Mouse (Mus musculus) forebrain, embryonic 11.5 days (tissue): ENCODE results near the gene Itga1. TPM values are rescaled to one million over a fixed set of nuclear protein-coding genes. Genes with fewer than 3 reads are reported as not detected.

Experiments used
- ATAC-seq: fragments of 200-750 bp; cut with Nextera tagmentation; replicated peaks from 2 replicates; pipeline ENCODE4 v1.8.0; 2017; ENCODE audit warnings: moderate TSS enrichment; ENCODE audit not compliant: low FRiP score
- DNase-seq: peaks from one replicate; pipeline ENCODE4 v3.0.0-alpha.2; 2017; ENCODE audit warnings: low spot score
- H3K27ac ChIP-seq: fragments of 300-500 bp; sonication (generic); 2 replicates; pipeline ENCODE4 v1.5.1; 2014; ENCODE audit warnings: low read depth, low read length
- H3K27me3 ChIP-seq: fragments of 300-500 bp; sonication (generic); 2 replicates; pipeline ENCODE4 v1.6.1; 2014; ENCODE audit warnings: mild to moderate bottlenecking, low read length, mixed read lengths; ENCODE audit not compliant: control insufficient read depth, insufficient read depth
- H3K36me3 ChIP-seq: fragments of 300-500 bp; sonication (generic); 2 replicates; pipeline ENCODE4 v1.6.1; 2014; ENCODE audit warnings: mild to moderate bottlenecking, low read length, moderate library complexity, mixed read lengths; ENCODE audit not compliant: control insufficient read depth, insufficient read depth
- H3K4me1 ChIP-seq: fragments of 300-500 bp; sonication (generic); replicated peaks from 2 replicates; pipeline ENCODE4 v1.6.1; 2014; ENCODE audit warnings: low read length, mixed read lengths; ENCODE audit not compliant: control insufficient read depth, insufficient read depth
- H3K4me2 ChIP-seq: fragments of 300-500 bp; sonication (generic); 2 replicates; pipeline ENCODE4 v1.6.1; 2014; ENCODE audit warnings: low read depth, mild to moderate bottlenecking, low read length, moderate library complexity, mixed read lengths; ENCODE audit not compliant: severe bottlenecking
- H3K4me3 ChIP-seq: fragments of 300-500 bp; sonication (generic); 2 replicates; pipeline ENCODE4 v1.5.1; 2014; ENCODE audit warnings: low read depth, low read length
- H3K9ac ChIP-seq: fragments of 300-500 bp; sonication (generic); 2 replicates; pipeline ENCODE4 v1.6.1; 2014; ENCODE audit warnings: low read length
- H3K9me3 ChIP-seq: fragments of 300-500 bp; sonication (generic); 2 replicates; pipeline ENCODE4 v1.6.1; 2016; ENCODE audit warnings: low read length, mixed read lengths; ENCODE audit not compliant: control insufficient read depth
- WGBS: fragments of 180-500 bp; shearing (Covaris S2); extraction: QIAGEN DNeasy Blood & Tissue Kit; methylation state at CpG from one replicate; pipeline ENCODE4 v1.1.7; 2014; 5-methylcytosine and 5-hydroxymethylcytosine counted together
- polyA plus RNA-seq: library from polyadenylated mRNA; unstranded; fragments of >200 nt; fragmentation: Nextera tagmentation; extraction: Ambion mirVana; gene quantifications from 2 replicates; pipeline ENCODE4 v1.2.1, GENCODE M21; 2014

Itga1 gene
- polyA plus RNA-seq, 1 experiment from 2014 or later: 5.3 TPM

GRCm38 (mm10) chr13:115052568-115052967, 49.2 kb downstream of the Itga1 start:
- H3K4me3 ChIP-seq: no peak overlapping the region
- 78% methylated on average over 7 of the region's 7 CpGs for WGBS
- H3K4me1 ChIP-seq: no peaks in the 10 kb centered on the region
- ATAC-seq: no peak
- DNase-seq: no peak
- no peak overlapping the region for H3K9ac ChIP-seq
- no peak overlapping the region for H3K27ac ChIP-seq
- no peaks in the 10 kb centered on the region for H3K36me3 ChIP-seq
- H3K4me2 ChIP-seq: no peak overlapping the region
- no peaks in the 10 kb centered on the region for H3K27me3 ChIP-seq
- no peaks in the 10 kb centered on the region for H3K9me3 ChIP-seq

DNA sequence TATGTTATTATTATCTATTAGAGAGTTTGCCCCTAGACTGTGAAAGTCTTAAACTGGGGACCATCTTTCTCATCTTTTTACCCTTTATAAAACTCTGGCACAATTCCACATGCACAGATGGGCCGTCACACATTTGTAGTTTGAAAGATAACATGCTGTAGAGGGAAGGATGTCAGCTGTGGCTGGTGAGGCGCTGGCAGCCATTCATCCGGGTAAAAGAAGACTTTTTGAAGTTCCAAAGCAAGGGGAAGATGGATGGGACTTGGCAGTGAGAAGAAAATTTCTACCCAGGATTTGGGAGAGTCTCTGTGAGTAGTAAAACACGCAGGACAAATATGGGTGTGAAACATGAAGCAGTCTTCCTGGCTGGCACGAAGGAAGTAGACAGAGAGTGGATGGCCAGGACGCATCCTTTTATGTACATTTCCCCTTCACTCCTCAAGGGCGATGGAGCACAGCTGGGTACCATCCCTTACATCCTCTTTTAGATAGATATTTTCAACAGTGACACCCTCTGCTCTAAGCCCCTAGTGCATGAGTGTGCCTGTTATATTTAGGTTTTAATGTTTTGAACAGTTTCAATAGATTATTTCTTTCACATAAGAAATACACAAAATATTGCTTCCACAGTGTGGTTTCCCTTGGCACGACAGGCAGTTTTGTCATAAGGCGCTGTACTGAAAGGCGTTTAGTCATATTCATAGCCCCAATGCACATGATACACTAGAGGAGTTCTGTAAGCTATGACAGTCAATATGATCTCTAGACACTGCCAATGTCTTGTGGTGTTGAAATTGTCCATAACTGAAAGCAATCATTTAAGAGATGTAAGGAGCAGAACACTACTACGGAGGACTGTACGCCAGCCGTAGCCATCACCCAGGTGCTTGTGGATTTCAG, 50.9 kb downstream of the Itga1 start:
- WGBS: 87% methylated on average over 13 of the region's 13 CpGs
- no peak for ATAC-seq

GRCm38 (mm10) chr13:115042652-115043051, 59.1 kb downstream of the Itga1 start:
- H3K9me3 ChIP-seq: no peaks in the 10 kb centered on the region
- no peak overlapping the region for H3K4me2 ChIP-seq
- 83% methylated on average over 2 of the region's 2 CpGs for WGBS
- H3K27ac ChIP-seq: no peak overlapping the region
- H3K4me1 ChIP-seq: no peaks in the 10 kb centered on the region
- H3K4me3 ChIP-seq: no peak overlapping the region
- ATAC-seq (no peak), DNase-seq (no peak)
- H3K27me3 ChIP-seq: no peaks in the 10 kb centered on the region
- no peak overlapping the region for H3K9ac ChIP-seq
- no peaks in the 10 kb centered on the region for H3K36me3 ChIP-seq

More for the DNA sequence above, 50.9 kb downstream of the Itga1 start:
- no peak overlapping the region for H3K9ac ChIP-seq
- H3K27me3 ChIP-seq: no peaks in the 10 kb centered on the region
- no peak overlapping the region for H3K4me3 ChIP-seq
- no peak for DNase-seq
- no peaks in the 10 kb centered on the region for H3K9me3 ChIP-seq
- H3K36me3 ChIP-seq: no peaks in the 10 kb centered on the region
- no peak overlapping the region for H3K27ac ChIP-seq
- H3K4me1 ChIP-seq: no peaks in the 10 kb centered on the region
- H3K4me2 ChIP-seq: no peak overlapping the region

DNA sequence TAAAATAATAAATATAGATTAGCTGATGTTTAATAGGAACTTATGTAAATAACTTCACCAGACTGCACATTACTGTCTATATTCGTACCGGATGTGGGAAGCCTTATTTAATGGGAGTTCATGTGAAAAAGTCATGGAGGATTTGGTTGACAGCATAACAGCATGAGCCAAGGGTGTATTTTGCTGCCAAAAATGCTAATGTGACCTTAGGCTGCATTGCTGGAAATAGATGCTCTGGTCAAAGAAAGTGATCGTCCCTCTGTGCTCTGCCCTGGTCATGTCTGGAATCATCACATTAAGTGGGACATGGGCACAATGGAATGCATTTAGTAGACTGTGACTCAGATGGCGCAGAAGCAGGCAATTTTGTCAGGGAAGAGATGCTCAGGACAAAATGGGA, 64.5 kb downstream of the Itga1 start:
- no peak for DNase-seq
- no peaks in the 10 kb centered on the region for H3K9me3 ChIP-seq
- H3K27me3 ChIP-seq: no peaks in the 10 kb centered on the region
- H3K27ac ChIP-seq: no peak overlapping the region
- H3K4me1 ChIP-seq: no peaks in the 10 kb centered on the region
- no peak overlapping the region for H3K4me3 ChIP-seq
- no peak for ATAC-seq
- no peaks in the 10 kb centered on the region for H3K36me3 ChIP-seq
- no peak overlapping the region for H3K9ac ChIP-seq
- no peak overlapping the region for H3K4me2 ChIP-seq
- 90% methylated on average over 4 of the region's 4 CpGs for WGBS

DNA sequence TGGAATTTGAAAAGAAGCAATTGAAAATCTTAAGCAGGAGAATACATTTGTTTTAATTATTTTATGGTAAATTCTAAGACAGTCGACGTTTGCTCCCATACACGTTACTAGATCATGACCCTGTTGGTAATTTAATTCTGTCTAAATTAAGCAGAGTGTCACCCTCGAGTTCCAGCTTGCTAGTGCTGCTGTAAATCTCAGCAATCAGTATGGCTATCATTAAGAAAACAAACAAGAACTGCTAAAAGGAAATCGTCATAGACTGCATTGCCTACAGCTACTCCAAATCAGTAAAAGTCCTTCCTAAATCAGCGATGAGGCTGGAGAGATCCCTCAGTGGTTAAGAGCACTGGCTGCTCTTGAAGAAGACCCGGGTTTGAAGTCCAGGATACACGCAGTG, 66.4 kb downstream of the Itga1 start:
- DNase-seq: no peak
- Histone ChIP-seq H3K27me3 (no peaks in the 10 kb centered on the region), H3K27ac (no peak overlapping the region), H3K4me3 (no peak overlapping the region), H3K4me2 (no peak overlapping the region), H3K4me1 (no peaks in the 10 kb centered on the region), H3K36me3 (no peaks in the 10 kb centered on the region), H3K9me3 (no peaks in the 10 kb centered on the region), H3K9ac (no peak overlapping the region)
- 86% methylated on average over 8 of the region's 8 CpGs for WGBS
- no peak for ATAC-seq

- no peaks in the 10 kb centered on the region for H3K9me3 ChIP-seq
- DNase-seq (no peak), ATAC-seq (no peak)
- H3K9ac ChIP-seq: no peak overlapping the region
- H3K27me3 ChIP-seq: no peaks in the 10 kb centered on the region
- H3K4me3 ChIP-seq: no peak overlapping the region
- 82% methylated on average over 2 of the region's 2 CpGs for WGBS
- H3K27ac ChIP-seq: no peak overlapping the region
- H3K4me1 ChIP-seq: no peaks in the 10 kb centered on the region
- no peak overlapping the region for H3K4me2 ChIP-seq
- no peaks in the 10 kb centered on the region for H3K36me3 ChIP-seq
Measured at GRCm38 (mm10) chr13:115033135-115033534, 68.6 kb downstream of the Itga1 start.

DNA sequence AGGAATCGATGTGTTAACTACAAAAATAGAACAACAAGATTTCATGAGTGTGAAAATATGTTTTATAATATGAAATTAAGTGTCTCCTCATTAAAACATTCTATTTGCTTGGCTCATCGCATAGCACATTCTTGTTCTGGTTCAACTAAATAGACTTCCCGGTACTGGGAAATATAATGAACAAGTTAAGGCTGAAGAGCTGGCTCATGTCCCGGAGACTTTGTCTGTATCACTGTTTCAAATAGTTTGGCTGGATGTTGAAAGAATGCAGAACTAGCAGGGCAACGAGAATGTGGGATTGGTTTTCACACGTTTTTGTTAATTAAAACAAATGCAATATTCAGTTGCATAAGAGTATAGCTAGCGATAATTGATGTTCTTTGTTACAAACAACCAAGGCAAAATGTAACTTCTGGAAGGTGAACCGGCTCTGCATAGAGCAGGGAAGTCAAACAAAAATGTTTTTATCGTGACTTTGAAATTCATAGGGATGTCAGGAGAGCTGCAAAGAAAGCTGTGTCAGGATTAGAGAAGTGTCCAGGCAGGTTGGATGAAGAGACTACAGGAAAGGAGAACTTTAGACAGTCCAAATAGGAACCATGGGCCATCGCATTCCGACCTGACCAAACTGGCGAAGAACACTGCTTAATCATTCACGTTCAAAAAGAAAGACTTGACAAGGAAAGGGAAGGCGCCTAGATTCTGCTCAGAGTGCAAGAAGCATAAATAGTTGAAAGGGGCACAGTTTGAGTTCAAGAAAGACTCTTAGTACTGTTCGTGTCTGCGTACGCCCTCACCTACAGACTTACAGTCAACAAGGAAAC, 70.4 kb downstream of the Itga1 start:
- H3K36me3 ChIP-seq: no peaks in the 10 kb centered on the region
- no peak for ATAC-seq
- no peaks in the 10 kb centered on the region for H3K9me3 ChIP-seq
- no peak overlapping the region for H3K4me2 ChIP-seq
- H3K4me1 ChIP-seq: no peaks in the 10 kb centered on the region
- no peak overlapping the region for H3K27ac ChIP-seq
- no peak for DNase-seq
- H3K4me3 ChIP-seq: no peak overlapping the region
- 88% methylated on average over 17 of the region's 17 CpGs for WGBS
- no peaks in the 10 kb centered on the region for H3K27me3 ChIP-seq
- no peak overlapping the region for H3K9ac ChIP-seq

GRCm38 (mm10) chr13:115025394-115025793, 76.4 kb downstream of the Itga1 start:
- ATAC-seq (no peak), DNase-seq (no peak)
- H3K9me3 ChIP-seq: no peaks in the 10 kb centered on the region
- H3K36me3 ChIP-seq: no peaks in the 10 kb centered on the region
- WGBS: 88% methylated on average over 3 of the region's 3 CpGs
- no peak overlapping the region for H3K9ac ChIP-seq
- H3K4me3 ChIP-seq: no peak overlapping the region
- H3K4me2 ChIP-seq: no peak overlapping the region
- H3K27me3 ChIP-seq: no peaks in the 10 kb centered on the region
- no peak overlapping the region for H3K27ac ChIP-seq
- H3K4me1 ChIP-seq: no peaks in the 10 kb centered on the region
